Mouse (Mus musculus): ENCODE data around the gene Slc2a5. TPM values are rescaled to one million over a fixed set of nuclear protein-coding genes. Genes with fewer than 3 reads are reported as not detected.

Slc2a5 gene
- polyA plus RNA-seq, 1 experiment from 2014 or later = 1.7 TPM

- H3K36me3 ChIP-seq (ENCODE audit: poor library complexity, severe bottlenecking) = no peaks in the 10 kb centered on the region
- ATAC-seq = no peak
- 0 out of 2 replicates have a peak, but pooled peaks cover 2% of the 10 kb centered on the region for H3K27me3 ChIP-seq
- H3K4me1 ChIP-seq = no peaks in the 10 kb centered on the region
- H3K4me3 ChIP-seq = no peak overlapping the region
- WGBS = 87% methylated on average over 8 of the region's 8 CpGs
- no peak overlapping the region for H3K9ac ChIP-seq
- no peaks in the 10 kb centered on the region; the same call in 1 of the 2 replicates for H3K9me3 ChIP-seq (replicated peaks)
- no peak overlapping the region for H3K4me2 ChIP-seq
- no peak overlapping the region for H3K27ac ChIP-seq
Observed at GRCm38 (mm10) chr4:150152483-150152882, 33.4 kb downstream of the Slc2a5 start.

- no peak for ATAC-seq
- Histone ChIP-seq H3K4me1 (no peaks in the 10 kb centered on the region), H3K27ac (no peak overlapping the region), H3K4me2 (no peak overlapping the region), H3K36me3 (ENCODE audit: poor library complexity, severe bottlenecking) (no peaks in the 10 kb centered on the region), H3K9ac (no peak overlapping the region), H3K27me3 (no peaks in the 10 kb centered on the region), H3K4me3 (no peak overlapping the region), H3K9me3 (replicated peaks) (no peaks in the 10 kb centered on the region)
- 86% methylated on average over 4 of the region's 4 CpGs for WGBS
Observed at GRCm38 (mm10) chr4:150155301-150155700, 36.2 kb downstream of the Slc2a5 start.

- no peak overlapping the region for H3K4me2 ChIP-seq
- ATAC-seq = no peak
- no peaks in the 10 kb centered on the region for H3K9me3 ChIP-seq (replicated peaks)
- 85% methylated on average over 4 of the region's 4 CpGs for WGBS
- no peaks in the 10 kb centered on the region for H3K36me3 ChIP-seq (ENCODE audit: poor library complexity, severe bottlenecking)
- no peak overlapping the region for H3K9ac ChIP-seq
- no peaks in the 10 kb centered on the region for H3K4me1 ChIP-seq
- H3K27me3 ChIP-seq = no peaks in the 10 kb centered on the region
- H3K4me3 ChIP-seq = no peak overlapping the region
- H3K27ac ChIP-seq = no peak overlapping the region
Observed at GRCm38 (mm10) chr4:150155731-150156130, 36.6 kb downstream of the Slc2a5 start.

- H3K36me3 ChIP-seq (ENCODE audit: poor library complexity, severe bottlenecking) = no peaks in the 10 kb centered on the region
- no peak overlapping the region for H3K4me2 ChIP-seq
- no peak for ATAC-seq
- H3K9ac ChIP-seq = no peak overlapping the region
- 70% methylated on average over 14 of the region's 14 CpGs for WGBS
- no peak overlapping the region for H3K27ac ChIP-seq
- H3K4me3 ChIP-seq = no peak overlapping the region
- H3K4me1 ChIP-seq = no peaks in the 10 kb centered on the region
- no peaks in the 10 kb centered on the region for H3K9me3 ChIP-seq (replicated peaks)
- no peaks in the 10 kb centered on the region for H3K27me3 ChIP-seq
Observed at GRCm38 (mm10) chr4:150157348-150157882, 38.3 kb downstream of the Slc2a5 start.

- Histone ChIP-seq H3K4me3 (no peak overlapping the region), H3K9me3 (replicated peaks) (peaks cover 7% of the 10 kb centered on the region; the same call in 1 of the 2 replicates), H3K27ac (no peak overlapping the region), H3K36me3 (ENCODE audit: poor library complexity, severe bottlenecking) (no peaks in the 10 kb centered on the region), H3K4me2 (no peak overlapping the region), H3K27me3 (no peaks in the 10 kb centered on the region), H3K9ac (no peak overlapping the region), H3K4me1 (no peaks in the 10 kb centered on the region)
- WGBS = 90% methylated on average over 2 of the region's 2 CpGs
- ATAC-seq = no peak
Observed at GRCm38 (mm10) chr4:150159458-150159857, 40.4 kb downstream of the Slc2a5 start.

GRCm38 (mm10) chr4:150162561-150163169 lies 43.6 kb downstream of the Slc2a5 start:
- no peaks in the 10 kb centered on the region for H3K36me3 ChIP-seq (ENCODE audit: poor library complexity, severe bottlenecking)
- peaks cover 7% of the 10 kb centered on the region; the same call in 1 of the 2 replicates for H3K9me3 ChIP-seq (replicated peaks)
- no peaks in the 10 kb centered on the region for H3K4me1 ChIP-seq
- no peak overlapping the region for H3K9ac ChIP-seq
- WGBS = 71% methylated on average over 13 of the region's 13 CpGs
- H3K27me3 ChIP-seq = no peaks in the 10 kb centered on the region
- H3K27ac ChIP-seq = no peak overlapping the region
- no peak overlapping the region for H3K4me2 ChIP-seq
- ATAC-seq = no peak
- no peak overlapping the region for H3K4me3 ChIP-seq

- no peak for ATAC-seq
- WGBS = 36% methylated on average over 13 of the region's 13 CpGs
Observed at GRCm38 (mm10) chr4:150164875-150165274, 45.8 kb downstream of the Slc2a5 start.

GRCm38 (mm10) chr4:150168406-150168805 lies 49.3 kb downstream of the Slc2a5 start:
- Histone ChIP-seq H3K27ac (no peak overlapping the region), H3K4me3 (no peak overlapping the region), H3K27me3 (no peaks in the 10 kb centered on the region), H3K9ac (no peak overlapping the region), H3K4me1 (no peaks in the 10 kb centered on the region), H3K36me3 (ENCODE audit: poor library complexity, severe bottlenecking) (no peaks in the 10 kb centered on the region), H3K4me2 (no peak overlapping the region), H3K9me3 (replicated peaks) (no peaks in the 10 kb centered on the region)
- WGBS = 72% methylated on average over 10 of the region's 10 CpGs
- ATAC-seq = no peak

More at GRCm38 (mm10) chr4:150164875-150165274, 45.8 kb downstream of the Slc2a5 start:
- Histone ChIP-seq H3K27me3 (no peaks in the 10 kb centered on the region), H3K9me3 (replicated peaks) (peaks cover 7% of the 10 kb centered on the region; the same call in 1 of the 2 replicates), H3K27ac (no peak overlapping the region), H3K4me2 (no peak overlapping the region), H3K36me3 (ENCODE audit: poor library complexity, severe bottlenecking) (no peaks in the 10 kb centered on the region), H3K4me1 (no peaks in the 10 kb centered on the region), H3K9ac (no peak overlapping the region), H3K4me3 (no peak overlapping the region)

GRCm38 (mm10) chr4:150172107-150172506 lies 53.0 kb downstream of the Slc2a5 start:
- Histone ChIP-seq H3K4me1 (0 out of 2 replicates have a peak, but pooled peaks cover 3% of the 10 kb centered on the region), H3K9me3 (replicated peaks) (no peaks in the 10 kb centered on the region), H3K27ac (no peak overlapping the region), H3K9ac (no peak overlapping the region), H3K36me3 (ENCODE audit: poor library complexity, severe bottlenecking) (no peaks in the 10 kb centered on the region), H3K4me2 (no peak overlapping the region), H3K4me3 (no peak overlapping the region), H3K27me3 (no peaks in the 10 kb centered on the region)
- 79% methylated on average over 8 of the region's 8 CpGs for WGBS
- no peak for ATAC-seq

GRCm38 (mm10) chr4:150173281-150173680 lies 54.2 kb downstream of the Slc2a5 start:
- Histone ChIP-seq H3K4me1 (0 out of 2 replicates have a peak, but pooled peaks cover 3% of the 10 kb centered on the region), H3K9ac (no peak overlapping the region), H3K4me2 (no peak overlapping the region), H3K27me3 (no peaks in the 10 kb centered on the region), H3K36me3 (ENCODE audit: poor library complexity, severe bottlenecking) (no peaks in the 10 kb centered on the region), H3K4me3 (no peak overlapping the region), H3K27ac (no peak overlapping the region), H3K9me3 (replicated peaks) (no peaks in the 10 kb centered on the region)
- WGBS = 56% methylated on average over 10 of the region's 10 CpGs
- ATAC-seq = no peak

GRCm38 (mm10) chr4:150174027-150174426 lies 54.9 kb downstream of the Slc2a5 start:
- ATAC-seq = no peak
- Histone ChIP-seq H3K4me3 (no peak overlapping the region), H3K9me3 (replicated peaks) (no peaks in the 10 kb centered on the region), H3K27me3 (no peaks in the 10 kb centered on the region), H3K27ac (no peak overlapping the region), H3K36me3 (ENCODE audit: poor library complexity, severe bottlenecking) (no peaks in the 10 kb centered on the region), H3K4me2 (no peak overlapping the region), H3K9ac (no peak overlapping the region), H3K4me1 (0 out of 2 replicates have a peak, but pooled peaks cover 3% of the 10 kb centered on the region)
- 92% methylated on average over 14 of the region's 14 CpGs for WGBS

- WGBS = 5% methylated on average over 7 of the region's 7 CpGs
- no peaks in the 10 kb centered on the region for H3K27me3 ChIP-seq
- H3K27ac ChIP-seq = no peak overlapping the region
- no peak for ATAC-seq
- H3K4me1 ChIP-seq = 0 out of 2 replicates have a peak, but pooled peaks cover 3% of the 10 kb centered on the region
- no peaks in the 10 kb centered on the region for H3K9me3 ChIP-seq (replicated peaks)
- no peak overlapping the region for H3K9ac ChIP-seq
- H3K4me2 ChIP-seq = peak overlapping the region; percentile 22; the same call in 1 of the 2 replicates
- no peak overlapping the region for H3K4me3 ChIP-seq
- no peaks in the 10 kb centered on the region for H3K36me3 ChIP-seq (ENCODE audit: poor library complexity, severe bottlenecking)
Observed at GRCm38 (mm10) chr4:150176535-150176934, 57.5 kb downstream of the Slc2a5 start.
